Mouse (Mus musculus): ENCODE results near the gene Atxn7l2. TPM values are rescaled to one million over a fixed set of nuclear protein-coding genes. Genes with fewer than 3 reads are reported as not detected.
A peak's percentile ranks its signal among the peaks of the same experiment; 100 is the strongest.

Gene Atxn7l2
- polyA plus RNA-seq, 2 experiments = 23.7 to 37.0 TPM

DNA sequence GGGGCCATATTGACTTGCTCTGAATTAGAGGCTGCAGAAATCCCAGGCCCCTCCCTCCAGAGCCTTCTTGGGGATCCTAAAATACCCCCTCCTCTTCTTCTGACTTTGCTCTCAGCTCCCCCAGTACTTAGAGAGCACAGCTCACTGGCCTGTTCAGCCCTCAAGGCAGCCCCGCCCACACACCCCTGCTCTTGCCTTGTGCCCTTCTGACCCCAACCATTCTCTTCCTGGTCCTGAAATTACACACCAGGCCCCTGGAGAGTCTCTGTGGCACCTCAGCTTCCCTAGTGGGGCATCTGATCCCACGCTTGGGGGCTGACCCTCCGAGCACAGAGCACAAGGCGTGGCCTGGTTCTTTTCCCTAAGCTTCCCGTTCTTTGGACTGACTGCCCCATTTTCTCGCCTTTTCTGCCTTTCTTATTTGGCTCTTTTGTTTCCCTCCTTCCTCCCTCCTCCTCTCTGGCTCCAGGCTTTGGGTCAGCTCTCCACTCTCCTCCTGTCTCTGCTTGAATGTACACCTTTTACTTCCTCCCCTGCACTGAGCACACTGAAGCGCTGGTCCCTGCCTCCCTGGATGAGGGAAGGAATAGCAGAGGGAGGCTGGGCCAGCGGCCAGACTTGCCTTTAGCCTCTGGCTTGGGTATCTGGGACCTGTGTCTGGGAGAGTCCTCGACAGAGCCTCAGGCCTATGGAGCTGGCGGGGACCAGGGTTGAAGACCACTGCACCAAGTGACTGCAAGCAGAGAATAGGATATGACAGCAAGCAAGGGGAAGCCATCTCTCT lies 45.0 kb downstream of the Atxn7l2 start:
- H3K9ac ChIP-seq (ENCODE audit: low read depth, low read length, severe bottlenecking) = no peak overlapping the region
- WGBS = 22% methylated on average over 10 of the region's 10 CpGs
- H3K27ac ChIP-seq (replicated peaks; ENCODE audit: low read depth, low read length) = peak overlapping the region; percentile 10; the same call in 1 of the 2 replicates
- H3K4me1 ChIP-seq (ENCODE audit: control insufficient read depth, insufficient read depth, low read length) = peaks cover 45% of the 10 kb centered on the region
- DNase-seq (ENCODE audit: low spot score) = no peak
- TF ChIP-seq POLR2A (IDR thresholded peaks at IDR 0.05; ENCODE audit: borderline replicate concordance, extremely low read depth, insufficient read depth, insufficient read length) = no peak
- no peak overlapping the region for H3K4me3 ChIP-seq (replicated peaks; ENCODE audit: low read length)
- ATAC-seq (ENCODE audit: low FRiP score, low read depth) = peak; percentile 18; the same call in 1 of the 2 replicates
- no peaks in the 10 kb centered on the region for H3K27me3 ChIP-seq (ENCODE audit: control insufficient read depth, insufficient read depth, low read length)
- H3K36me3 ChIP-seq (ENCODE audit: control insufficient read depth, insufficient read depth, low read length) = no peaks in the 10 kb centered on the region
- H3K9me3 ChIP-seq (ENCODE audit: control insufficient read depth, low read length) = no peaks in the 10 kb centered on the region
- no peak overlapping the region for H3K4me2 ChIP-seq (replicated peaks; ENCODE audit: low read depth, low read length, severe bottlenecking)

GRCm38 (mm10) chr3:108164807-108165206 lies 45.9 kb downstream of the Atxn7l2 start:
- no peak for TF ChIP-seq POLR2A (IDR thresholded peaks at IDR 0.05; ENCODE audit: borderline replicate concordance, extremely low read depth, insufficient read depth, insufficient read length)
- Histone ChIP-seq H3K9ac (ENCODE audit: low read depth, low read length, severe bottlenecking) (no peak overlapping the region), H3K27ac (replicated peaks; ENCODE audit: low read depth, low read length) (no peak overlapping the region), H3K4me2 (replicated peaks; ENCODE audit: low read depth, low read length, severe bottlenecking) (peak overlapping the region; percentile 36), H3K27me3 (ENCODE audit: control insufficient read depth, insufficient read depth, low read length) (no peaks in the 10 kb centered on the region), H3K9me3 (ENCODE audit: control insufficient read depth, low read length) (no peaks in the 10 kb centered on the region), H3K4me1 (ENCODE audit: control insufficient read depth, insufficient read depth, low read length) (peaks cover 45% of the 10 kb centered on the region), H3K36me3 (ENCODE audit: control insufficient read depth, insufficient read depth, low read length) (no peaks in the 10 kb centered on the region), H3K4me3 (replicated peaks; ENCODE audit: low read length) (no peak overlapping the region)
- WGBS = 8% methylated on average over 9 of the region's 9 CpGs
- ATAC-seq (ENCODE audit: low FRiP score, low read depth) (no peak), DNase-seq (ENCODE audit: low spot score) (peak; percentile 85)

- Histone ChIP-seq H3K9ac (ENCODE audit: low read depth, low read length, severe bottlenecking) (0 out of 2 replicates have a peak overlapping the region, but pooled peaks have one; percentile 5), H3K27ac (replicated peaks; ENCODE audit: low read depth, low read length) (no peak overlapping the region), H3K27me3 (ENCODE audit: control insufficient read depth, insufficient read depth, low read length) (no peaks in the 10 kb centered on the region), H3K4me1 (ENCODE audit: control insufficient read depth, insufficient read depth, low read length) (peaks cover 40% of the 10 kb centered on the region), H3K4me3 (replicated peaks; ENCODE audit: low read length) (no peak overlapping the region), H3K4me2 (replicated peaks; ENCODE audit: low read depth, low read length, severe bottlenecking) (no peak overlapping the region), H3K9me3 (ENCODE audit: control insufficient read depth, low read length) (no peaks in the 10 kb centered on the region), H3K36me3 (ENCODE audit: control insufficient read depth, insufficient read depth, low read length) (no peaks in the 10 kb centered on the region)
- 74% methylated on average over 5 of the region's 5 CpGs for WGBS
- ATAC-seq (ENCODE audit: low FRiP score, low read depth) (no peak), DNase-seq (ENCODE audit: low spot score) (no peak)
- no peak for TF ChIP-seq POLR2A (IDR thresholded peaks at IDR 0.05; ENCODE audit: borderline replicate concordance, extremely low read depth, insufficient read depth, insufficient read length)
Measured at GRCm38 (mm10) chr3:108164091-108164490, 46.6 kb downstream of the Atxn7l2 start.

DNA sequence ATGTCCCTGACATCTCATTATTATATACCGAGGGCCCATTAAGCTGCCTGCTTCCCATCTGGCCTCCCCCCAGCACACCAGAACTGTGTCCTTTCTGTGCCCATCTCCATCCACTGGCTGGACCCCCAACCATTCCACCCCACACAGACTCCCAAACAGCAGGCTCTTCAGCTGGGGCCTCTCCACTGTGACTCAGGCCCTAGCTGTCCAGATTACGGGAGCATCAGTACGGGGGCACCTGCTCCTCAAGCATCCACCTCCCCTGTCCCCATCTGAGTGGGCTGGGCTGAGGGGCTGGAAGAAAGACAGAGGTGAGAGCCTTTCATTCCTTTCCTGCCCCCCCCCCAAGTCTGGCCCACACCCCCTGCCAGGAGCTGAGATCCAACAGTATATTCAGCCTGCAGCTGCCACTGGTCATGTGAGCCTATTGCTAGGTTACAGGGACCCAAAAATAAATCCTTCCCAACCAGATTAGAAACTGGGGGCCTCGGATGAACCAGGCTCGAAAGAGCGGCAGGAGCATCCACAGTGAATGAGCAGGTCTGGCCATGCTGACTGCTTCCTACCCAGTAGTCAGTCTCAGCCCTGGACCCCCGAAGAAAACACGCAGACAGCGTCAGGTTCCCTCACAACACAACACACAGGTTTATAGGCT lies 52.2 kb downstream of the Atxn7l2 start:
- Histone ChIP-seq H3K27me3 (ENCODE audit: control insufficient read depth, insufficient read depth, low read length) (no peaks in the 10 kb centered on the region), H3K9ac (ENCODE audit: low read depth, low read length, severe bottlenecking) (0 out of 2 replicates have a peak overlapping the region, but pooled peaks have one; percentile 7), H3K4me1 (ENCODE audit: control insufficient read depth, insufficient read depth, low read length) (no peaks in the 10 kb centered on the region), H3K4me2 (replicated peaks; ENCODE audit: low read depth, low read length, severe bottlenecking) (no peak overlapping the region), H3K36me3 (ENCODE audit: control insufficient read depth, insufficient read depth, low read length) (no peaks in the 10 kb centered on the region), H3K4me3 (replicated peaks; ENCODE audit: low read length) (no peak overlapping the region), H3K27ac (replicated peaks; ENCODE audit: low read depth, low read length) (no peak overlapping the region), H3K9me3 (ENCODE audit: control insufficient read depth, low read length) (no peaks in the 10 kb centered on the region)
- DNase-seq (ENCODE audit: low spot score) (no peak), ATAC-seq (ENCODE audit: low FRiP score, low read depth) (peak; percentile 77; the same call in 1 of the 2 replicates)
- 71% methylated on average over 9 of the region's 9 CpGs for WGBS
- no peak for TF ChIP-seq POLR2A (IDR thresholded peaks at IDR 0.05; ENCODE audit: borderline replicate concordance, extremely low read depth, insufficient read depth, insufficient read length)

- Histone ChIP-seq H3K4me2 (replicated peaks; ENCODE audit: low read depth, low read length, severe bottlenecking) (no peak within 1 kb of the TSS), H3K36me3 (ENCODE audit: control insufficient read depth, insufficient read depth, low read length) (no peaks in the 10 kb centered on the region), H3K27me3 (ENCODE audit: control insufficient read depth, insufficient read depth, low read length) (no peaks in the 10 kb centered on the region), H3K27ac (replicated peaks; ENCODE audit: low read depth, low read length) (no peak within 1 kb of the TSS), H3K4me3 (replicated peaks; ENCODE audit: low read length) (no peak within 1 kb of the TSS), H3K9me3 (ENCODE audit: control insufficient read depth, low read length) (no peaks in the 10 kb centered on the region), H3K4me1 (ENCODE audit: control insufficient read depth, insufficient read depth, low read length) (no peaks in the 10 kb centered on the region), H3K9ac (ENCODE audit: low read depth, low read length, severe bottlenecking) (no peak within 1 kb of the TSS)
- TF ChIP-seq POLR2A (IDR thresholded peaks at IDR 0.05; ENCODE audit: borderline replicate concordance, extremely low read depth, insufficient read depth, insufficient read length) = no peak
- 40% methylated on average over 4 of the region's 4 CpGs for WGBS
- DNase-seq (ENCODE audit: low spot score) = no peak
- no peak for ATAC-seq (ENCODE audit: low FRiP score, low read depth)
Measured at GRCm38 (mm10) chr3:108154656-108155055, 56.1 kb downstream of the Atxn7l2 start, which contains the start of gene Gpr61. Gpr61 (minus strand) TSS chr3:108154882.
